Mouse (Mus musculus): ENCODE data around the gene Prkcb. TPM values are rescaled to one million over a fixed set of nuclear protein-coding genes. Genes with fewer than 3 reads are reported as not detected.
"Not testable (repeated sequence)": the region's sequence is repeated elsewhere in the genome, so short reads cannot be mapped to it uniquely, and the experiment has no call there.

Gene Prkcb
- total RNA-seq (2021), result 10 to 100 TPM; 13.4 to 13.5 TPM
- long read RNA-seq, experiment 1, transcript Prkcb-202 (17 exons, 2,911 nt), result major isoform, 11 of 23 reads
- long read RNA-seq, experiment 1, partial matches to known transcripts, result 3 of 23 reads
- long read RNA-seq, experiment 1, other reads (novel, unspliced or antisense), result 4 of 23 reads
- long read RNA-seq, experiment 2, partial matches to known transcripts, result 0 of 6 reads
- long read RNA-seq, experiment 2, other reads (novel, unspliced or antisense), result 1 of 6 reads

- peak; percentile 72 for DNase-seq
These were observed at the start of gene Prkcb for GRCm38 (mm10) chr7:122288605-122289242. Gene Prkcb (plus strand): TSS chr7:122288751.

GRCm38 (mm10) chr7:122238939-122239338 is 49.6 kb upstream of the Prkcb start:
- no peak for DNase-seq

GRCm38 (mm10) chr7:122240413-122241119 is 48.0 kb upstream of the Prkcb start:
- no peak for DNase-seq

GRCm38 (mm10) chr7:122242260-122242659 is 46.3 kb upstream of the Prkcb start:
- peak; percentile 26 for DNase-seq

- DNase-seq, result not testable (repeated sequence)
These were observed 45.8 kb upstream of the Prkcb start for GRCm38 (mm10) chr7:122242744-122243143.

- DNase-seq, result no peak
These were observed 44.4 kb upstream of the Prkcb start for GRCm38 (mm10) chr7:122244166-122244565.

- DNase-seq, result no peak
These were observed 44.0 kb upstream of the Prkcb start for GRCm38 (mm10) chr7:122244584-122244983.

GRCm38 (mm10) chr7:122245976-122246375 is 42.6 kb upstream of the Prkcb start:
- DNase-seq, result no peak

- DNase-seq, result no peak
These were observed 41.2 kb upstream of the Prkcb start for GRCm38 (mm10) chr7:122247254-122247864.

GRCm38 (mm10) chr7:122249321-122249821 is 39.2 kb upstream of the Prkcb start:
- DNase-seq, result no peak

- DNase-seq, result peak; percentile 82
These were observed 37.1 kb upstream of the Prkcb start for GRCm38 (mm10) chr7:122251197-122252011.

GRCm38 (mm10) chr7:122256722-122257121 is 31.8 kb upstream of the Prkcb start:
- DNase-seq, result no peak

- no peak for DNase-seq
These were observed 30.0 kb upstream of the Prkcb start for GRCm38 (mm10) chr7:122258521-122258920.

- no peak for DNase-seq
These were observed 28.4 kb upstream of the Prkcb start for GRCm38 (mm10) chr7:122260055-122260602.

GRCm38 (mm10) chr7:122268983-122269486 is 19.5 kb upstream of the Prkcb start:
- DNase-seq, result no peak

GRCm38 (mm10) chr7:122272334-122272733 is 16.2 kb upstream of the Prkcb start:
- no peak for DNase-seq

GRCm38 (mm10) chr7:122279580-122279979 is 9.0 kb upstream of the Prkcb start:
- no peak for DNase-seq

- no peak for DNase-seq
These were observed 8.2 kb upstream of the Prkcb start for GRCm38 (mm10) chr7:122280334-122280733.

GRCm38 (mm10) chr7:122282584-122282983 is 6.0 kb upstream of the Prkcb start:
- DNase-seq, result no peak

GRCm38 (mm10) chr7:122287217-122287616 is 1.3 kb upstream of the Prkcb start:
- no peak for DNase-seq

Measured in adrenal gland, postnatal 10 days (tissue).